Mouse (Mus musculus): Measurements from ENCODE around the gene Galr2. TPM values are rescaled to one million over a fixed set of nuclear protein-coding genes. Genes with fewer than 3 reads are reported as not detected.

The Galr2 gene
- total and polyA plus RNA-seq, 3 experiments, result 0.38 TPM; not detected in 2

GRCm38 (mm10) chr11:116254627-116255026 is 26.1 kb upstream of the Galr2 start:
- no peak for DNase-seq (ENCODE audit: low spot score)
- Histone ChIP-seq H3K36me3 (replicated peaks) (peaks cover 100% of the 10 kb centered on the region), H3K4me1 (ENCODE audit: insufficient read depth, low read depth, low read length) (peaks cover 12% of the 10 kb centered on the region)

GRCm38 (mm10) chr11:116255090-116255981 is 25.4 kb upstream of the Galr2 start:
- Histone ChIP-seq H3K4me1 (ENCODE audit: insufficient read depth, low read depth, low read length) (peaks cover 12% of the 10 kb centered on the region), H3K4me3 (ENCODE audit: low read depth, low read length) (no peak overlapping the region), H3K27me3 (ENCODE audit: insufficient read depth, low read length) (no peaks in the 10 kb centered on the region), H3K9me3 (replicated peaks) (no peaks in the 10 kb centered on the region), H3K36me3 (replicated peaks) (peaks cover 100% of the 10 kb centered on the region)
- TF ChIP-seq GATA2 (IDR thresholded peaks at IDR 0.05; ENCODE audit: borderline replicate concordance, low read depth, low read length), result no peak
- TF ChIP-seq TAL1 (conservative IDR thresholded peaks at IDR 0.05; ENCODE audit: low read depth, low read length), result no peak
- TF ChIP-seq GATA1 (IDR thresholded peaks at IDR 0.05; ENCODE audit: borderline replicate concordance, low read length), result no peak
- TF ChIP-seq POLR2AphosphoS5 (IDR thresholded peaks at IDR 0.05; ENCODE audit: insufficient replicate concordance, low read depth, low read length), result no peak
- TF ChIP-seq CTCF (IDR thresholded peaks at IDR 0.05; ENCODE audit: low read depth, low read length), result no peak
- DNase-seq (ENCODE audit: low spot score), result no peak
- ATAC-seq (ENCODE audit: extremely low read depth, insufficient number of reproducible peaks, low FRiP score, poor library complexity, severe bottlenecking), result no peak

More at GRCm38 (mm10) chr11:116254627-116255026, 26.1 kb upstream of the Galr2 start:
- peak; percentile 57 for ATAC-seq (ENCODE audit: extremely low read depth, insufficient number of reproducible peaks, low FRiP score, poor library complexity, severe bottlenecking)
- Histone ChIP-seq H3K9me3 (replicated peaks) (no peaks in the 10 kb centered on the region), H3K4me3 (ENCODE audit: low read depth, low read length) (no peak overlapping the region), H3K27me3 (ENCODE audit: insufficient read depth, low read length) (no peaks in the 10 kb centered on the region)
- TF ChIP-seq CTCF (IDR thresholded peaks at IDR 0.05; ENCODE audit: low read depth, low read length), result no peak
- TF ChIP-seq GATA2 (IDR thresholded peaks at IDR 0.05; ENCODE audit: borderline replicate concordance, low read depth, low read length), result no peak
- no peak for TF ChIP-seq POLR2AphosphoS5 (IDR thresholded peaks at IDR 0.05; ENCODE audit: insufficient replicate concordance, low read depth, low read length)
- no peak for TF ChIP-seq GATA1 (IDR thresholded peaks at IDR 0.05; ENCODE audit: borderline replicate concordance, low read length)

- Histone ChIP-seq H3K27me3 (ENCODE audit: insufficient read depth, low read length) (no peaks in the 10 kb centered on the region), H3K36me3 (replicated peaks) (peaks cover 100% of the 10 kb centered on the region), H3K9me3 (replicated peaks) (no peaks in the 10 kb centered on the region), H3K4me1 (ENCODE audit: insufficient read depth, low read depth, low read length) (peaks cover 14% of the 10 kb centered on the region), H3K4me3 (ENCODE audit: low read depth, low read length) (no peak overlapping the region)
- no peak for DNase-seq (ENCODE audit: low spot score)
- ATAC-seq (ENCODE audit: extremely low read depth, insufficient number of reproducible peaks, low FRiP score, poor library complexity, severe bottlenecking), result no peak
- TF ChIP-seq TAL1 (conservative IDR thresholded peaks at IDR 0.05; ENCODE audit: low read depth, low read length) (no peak), POLR2AphosphoS5 (IDR thresholded peaks at IDR 0.05; ENCODE audit: insufficient replicate concordance, low read depth, low read length) (no peak), CTCF (IDR thresholded peaks at IDR 0.05; ENCODE audit: low read depth, low read length) (no peak), GATA2 (IDR thresholded peaks at IDR 0.05; ENCODE audit: borderline replicate concordance, low read depth, low read length) (no peak), GATA1 (IDR thresholded peaks at IDR 0.05; ENCODE audit: borderline replicate concordance, low read length) (no peak)
Measured at GRCm38 (mm10) chr11:116255982-116256675, 24.6 kb upstream of the Galr2 start.

GRCm38 (mm10) chr11:116259461-116259860 is 21.3 kb upstream of the Galr2 start:
- H3K4me1 ChIP-seq (ENCODE audit: insufficient read depth, low read depth, low read length), result peaks cover 14% of the 10 kb centered on the region
- H3K4me3 ChIP-seq (ENCODE audit: low read depth, low read length), result no peak overlapping the region
- ATAC-seq (ENCODE audit: extremely low read depth, insufficient number of reproducible peaks, low FRiP score, poor library complexity, severe bottlenecking) (no peak), DNase-seq (ENCODE audit: low spot score) (no peak)
- H3K36me3 ChIP-seq (replicated peaks), result peaks cover 100% of the 10 kb centered on the region
- H3K9me3 ChIP-seq (replicated peaks), result no peaks in the 10 kb centered on the region
- H3K27me3 ChIP-seq (ENCODE audit: insufficient read depth, low read length), result no peaks in the 10 kb centered on the region
- no peak for TF ChIP-seq CTCF (IDR thresholded peaks at IDR 0.05; ENCODE audit: low read depth, low read length)
- TF ChIP-seq GATA1 (IDR thresholded peaks at IDR 0.05; ENCODE audit: borderline replicate concordance, low read length), result no peak
- no peak for TF ChIP-seq GATA2 (IDR thresholded peaks at IDR 0.05; ENCODE audit: borderline replicate concordance, low read depth, low read length)
- TF ChIP-seq TAL1 (conservative IDR thresholded peaks at IDR 0.05; ENCODE audit: low read depth, low read length), result no peak
- no peak for TF ChIP-seq POLR2AphosphoS5 (IDR thresholded peaks at IDR 0.05; ENCODE audit: insufficient replicate concordance, low read depth, low read length)

GRCm38 (mm10) chr11:116260259-116260658 is 20.5 kb upstream of the Galr2 start:
- Histone ChIP-seq H3K4me1 (ENCODE audit: insufficient read depth, low read depth, low read length) (peaks cover 10% of the 10 kb centered on the region), H3K36me3 (replicated peaks) (peaks cover 98% of the 10 kb centered on the region), H3K27me3 (ENCODE audit: insufficient read depth, low read length) (no peaks in the 10 kb centered on the region), H3K4me3 (ENCODE audit: low read depth, low read length) (no peak overlapping the region), H3K9me3 (replicated peaks) (no peaks in the 10 kb centered on the region)
- no peak for DNase-seq (ENCODE audit: low spot score)
- no peak for ATAC-seq (ENCODE audit: extremely low read depth, insufficient number of reproducible peaks, low FRiP score, poor library complexity, severe bottlenecking)
- TF ChIP-seq POLR2AphosphoS5 (IDR thresholded peaks at IDR 0.05; ENCODE audit: insufficient replicate concordance, low read depth, low read length) (no peak), TAL1 (conservative IDR thresholded peaks at IDR 0.05; ENCODE audit: low read depth, low read length) (no peak), GATA2 (IDR thresholded peaks at IDR 0.05; ENCODE audit: borderline replicate concordance, low read depth, low read length) (no peak), CTCF (IDR thresholded peaks at IDR 0.05; ENCODE audit: low read depth, low read length) (no peak), GATA1 (IDR thresholded peaks at IDR 0.05; ENCODE audit: borderline replicate concordance, low read length) (no peak)

GRCm38 (mm10) chr11:116265352-116265751 is 15.4 kb upstream of the Galr2 start:
- no peak overlapping the region for H3K4me3 ChIP-seq (ENCODE audit: low read depth, low read length)
- peaks cover 98% of the 10 kb centered on the region for H3K36me3 ChIP-seq (replicated peaks)
- TF ChIP-seq CTCF (IDR thresholded peaks at IDR 0.05; ENCODE audit: low read depth, low read length), result no peak
- no peak for TF ChIP-seq POLR2AphosphoS5 (IDR thresholded peaks at IDR 0.05; ENCODE audit: insufficient replicate concordance, low read depth, low read length)
- TF ChIP-seq GATA2 (IDR thresholded peaks at IDR 0.05; ENCODE audit: borderline replicate concordance, low read depth, low read length), result no peak
- TF ChIP-seq GATA1 (IDR thresholded peaks at IDR 0.05; ENCODE audit: borderline replicate concordance, low read length), result no peak
- no peak for TF ChIP-seq TAL1 (conservative IDR thresholded peaks at IDR 0.05; ENCODE audit: low read depth, low read length)
- DNase-seq (ENCODE audit: low spot score), result no peak
- ATAC-seq (ENCODE audit: extremely low read depth, insufficient number of reproducible peaks, low FRiP score, poor library complexity, severe bottlenecking), result no peak
- peaks cover 27% of the 10 kb centered on the region for H3K4me1 ChIP-seq (ENCODE audit: insufficient read depth, low read depth, low read length)
- H3K9me3 ChIP-seq (replicated peaks), result no peaks in the 10 kb centered on the region
- H3K27me3 ChIP-seq (ENCODE audit: insufficient read depth, low read length), result no peaks in the 10 kb centered on the region

Measured in G1E (cell line).